Mouse (Mus musculus) hindbrain, embryonic 15.5 days (tissue): Measurements from ENCODE around the gene Mrpl18. TPM values are rescaled to one million over a fixed set of nuclear protein-coding genes. Genes with fewer than 3 reads are reported as not detected.
"Not testable (repeated sequence)": the region's sequence is repeated elsewhere in the genome, so short reads cannot be mapped to it uniquely, and the experiment has no call there.

ENCODE experiments used
- ATAC-seq: fragments of 200-750 bp; cut with Nextera tagmentation; 2 replicates; pipeline ENCODE4 v1.8.0; 2017; ENCODE audit warnings: low read depth, moderate number of reproducible peaks, moderate TSS enrichment; ENCODE audit not compliant: low FRiP score
- H3K27ac ChIP-seq: fragments of 300-500 bp; sonication (generic); replicated peaks from 2 replicates; pipeline ENCODE4 v1.5.1; 2015; ENCODE audit warnings: mild to moderate bottlenecking, inconsistent platforms
- H3K27me3 ChIP-seq: fragments of 300-500 bp; sonication (generic); 2 replicates; pipeline ENCODE4 v1.6.1; 2015; ENCODE audit warnings: control low read depth, inconsistent platforms
- H3K36me3 ChIP-seq: fragments of 300-500 bp; sonication (generic); 2 replicates; pipeline ENCODE4 v1.6.1; 2015; ENCODE audit warnings: control low read depth, inconsistent platforms
- H3K4me1 ChIP-seq: fragments of 300-500 bp; sonication (generic); replicated peaks from 2 replicates; pipeline ENCODE4 v1.6.1; 2015; ENCODE audit warnings: control low read depth, inconsistent platforms
- H3K4me2 ChIP-seq: fragments of 300-500 bp; sonication (generic); 2 replicates; pipeline ENCODE4 v1.6.1; 2015; ENCODE audit warnings: moderate library complexity, mild to moderate bottlenecking, inconsistent platforms
- H3K4me3 ChIP-seq: fragments of 300-500 bp; sonication (generic); 2 replicates; pipeline ENCODE4 v1.5.1; 2015; ENCODE audit warnings: mild to moderate bottlenecking, inconsistent platforms
- H3K9ac ChIP-seq: fragments of 300-500 bp; sonication (generic); 2 replicates; pipeline ENCODE4 v1.6.1; 2015; ENCODE audit warnings: inconsistent platforms
- H3K9me3 ChIP-seq: fragments of 300-500 bp; sonication (generic); 2 replicates; pipeline ENCODE4 v1.6.1; 2016; ENCODE audit warnings: control low read depth, inconsistent platforms
- WGBS: fragments of 180-500 bp; shearing (Covaris S2); methylation state at CpG from one replicate; pipeline ENCODE4 v1.1.7; 2015; 5-methylcytosine and 5-hydroxymethylcytosine counted together
- polyA plus RNA-seq: library from polyadenylated mRNA; unstranded; fragments of >200 nt; fragmentation: Nextera tagmentation; extraction: Ambion mirVana; gene quantifications from 2 replicates; pipeline ENCODE4 v1.2.1, GENCODE M21; 2015

Mrpl18 gene
- polyA plus RNA-seq, 1 experiment from 2014 or later: 118 TPM

- H3K4me2 ChIP-seq: no peak overlapping the region
- H3K4me1 ChIP-seq: 0 out of 2 replicates have a peak, but pooled peaks cover 7% of the 10 kb centered on the region
- H3K9me3 ChIP-seq: no peaks in the 10 kb centered on the region
- WGBS: 39% methylated on average over 2 of the region's 2 CpGs
- H3K4me3 ChIP-seq: no peak overlapping the region
- no peak overlapping the region for H3K9ac ChIP-seq
- H3K27me3 ChIP-seq: no peaks in the 10 kb centered on the region
- H3K27ac ChIP-seq: no peak overlapping the region
- H3K36me3 ChIP-seq: peaks cover 12% of the 10 kb centered on the region
- no peak for ATAC-seq
Measured at GRCm38 (mm10) chr17:12938077-12938476, 21.9 kb upstream of the Mrpl18 start.

GRCm38 (mm10) chr17:12937412-12937970 is 21.3 kb upstream of the Mrpl18 start:
- Histone ChIP-seq H3K9ac (no peak overlapping the region), H3K4me1 (0 out of 2 replicates have a peak, but pooled peaks cover 7% of the 10 kb centered on the region), H3K36me3 (peaks cover 6% of the 10 kb centered on the region), H3K9me3 (no peaks in the 10 kb centered on the region), H3K27me3 (no peaks in the 10 kb centered on the region), H3K27ac (no peak overlapping the region), H3K4me2 (no peak overlapping the region), H3K4me3 (no peak overlapping the region)
- WGBS: 94% methylated on average over 2 of the region's 2 CpGs
- no peak for ATAC-seq

DNA sequence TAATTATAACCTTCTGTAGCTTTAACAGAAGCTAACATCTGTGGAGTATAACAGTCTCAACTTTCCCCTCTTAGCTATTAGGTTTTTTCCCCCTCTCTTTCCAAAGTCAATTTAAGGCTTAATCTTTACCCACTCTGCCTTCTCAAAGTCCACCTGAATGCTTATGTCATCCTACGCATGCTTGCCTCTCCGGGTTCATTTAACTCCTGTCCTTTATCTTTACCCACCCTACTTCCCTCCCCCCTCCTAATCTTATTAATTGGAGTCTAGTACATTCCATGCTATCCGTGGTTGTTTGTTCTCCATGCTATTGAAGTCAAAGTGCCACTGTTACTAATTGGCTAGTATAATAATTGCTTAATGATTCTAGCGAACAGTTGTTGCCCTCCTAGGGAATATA is 19.6 kb upstream of the Mrpl18 start:
- H3K4me2 ChIP-seq: no peak overlapping the region
- H3K27me3 ChIP-seq: no peaks in the 10 kb centered on the region
- no peaks in the 10 kb centered on the region for H3K9me3 ChIP-seq
- H3K4me1 ChIP-seq: 0 out of 2 replicates have a peak, but pooled peaks cover 7% of the 10 kb centered on the region
- no peak overlapping the region for H3K4me3 ChIP-seq
- 68% methylated on average over 4 of the region's 4 CpGs for WGBS
- H3K9ac ChIP-seq: no peak overlapping the region
- no peak overlapping the region for H3K27ac ChIP-seq
- H3K36me3 ChIP-seq: no peaks in the 10 kb centered on the region
- ATAC-seq: no peak

DNA sequence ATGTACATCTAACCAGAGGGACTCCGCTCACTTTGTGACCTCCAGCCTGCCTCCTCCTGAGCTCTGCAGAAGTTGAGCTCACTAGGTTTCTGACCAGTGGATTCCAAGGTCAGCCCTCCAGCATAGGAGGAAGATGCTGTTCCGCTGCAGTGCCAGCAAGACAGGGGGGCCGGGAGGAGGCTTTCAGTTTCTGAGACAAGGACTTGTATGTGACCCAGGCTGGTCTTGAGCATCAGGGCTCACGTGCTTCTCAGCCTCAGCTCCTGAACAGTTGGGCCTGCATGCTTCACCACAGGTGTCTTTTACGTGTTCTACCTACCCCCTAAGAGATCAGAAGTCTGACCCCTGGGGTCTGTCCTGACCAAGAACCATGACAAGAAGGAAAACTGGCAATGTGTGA is 15.4 kb upstream of the Mrpl18 start:
- H3K36me3 ChIP-seq, ATAC-seq, H3K4me3 ChIP-seq, H3K4me1 ChIP-seq, H3K27me3 ChIP-seq, H3K9ac ChIP-seq, H3K9me3 ChIP-seq, H3K27ac ChIP-seq, H3K4me2 ChIP-seq: not testable (repeated sequence)
- WGBS: 85% methylated on average over 5 of the region's 5 CpGs

- H3K4me3 ChIP-seq: no peak overlapping the region
- no peak overlapping the region for H3K27ac ChIP-seq
- no peaks in the 10 kb centered on the region for H3K27me3 ChIP-seq
- H3K9me3 ChIP-seq: no peaks in the 10 kb centered on the region
- 90% methylated on average over 8 of the region's 8 CpGs for WGBS
- H3K4me2 ChIP-seq: no peak overlapping the region
- H3K36me3 ChIP-seq: peaks cover 55% of the 10 kb centered on the region
- no peak for ATAC-seq
- H3K4me1 ChIP-seq: no peaks in the 10 kb centered on the region
- H3K9ac ChIP-seq: no peak overlapping the region
Measured at GRCm38 (mm10) chr17:12925703-12926180, 9.6 kb upstream of the Mrpl18 start.

DNA sequence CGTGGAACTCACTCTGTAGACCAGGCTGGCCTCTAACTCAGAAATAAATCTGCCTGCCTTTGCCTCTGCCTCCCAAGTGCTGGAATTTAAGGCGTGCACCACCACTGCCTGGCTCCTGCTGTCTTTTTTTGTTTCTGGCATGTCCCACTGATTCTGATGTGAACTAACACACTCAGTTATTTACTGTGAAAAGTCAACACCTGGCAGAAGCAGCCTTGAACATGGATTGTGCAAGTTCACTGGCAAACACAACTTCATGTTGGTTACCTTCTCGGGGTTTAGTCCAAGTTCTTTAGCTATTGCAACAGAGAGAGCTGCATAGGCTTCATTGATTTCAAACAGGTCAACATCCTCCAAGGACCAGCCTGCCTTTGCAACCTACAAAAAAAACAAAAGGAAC is 8.9 kb upstream of the Mrpl18 start:
- H3K36me3 ChIP-seq: peaks cover 62% of the 10 kb centered on the region
- ATAC-seq: no peak
- no peak overlapping the region for H3K9ac ChIP-seq
- H3K27me3 ChIP-seq: no peaks in the 10 kb centered on the region
- H3K4me2 ChIP-seq: no peak overlapping the region
- no peaks in the 10 kb centered on the region for H3K9me3 ChIP-seq
- no peak overlapping the region for H3K4me3 ChIP-seq
- no peaks in the 10 kb centered on the region for H3K4me1 ChIP-seq
- 92% methylated on average over 3 of the region's 3 CpGs for WGBS
- no peak overlapping the region for H3K27ac ChIP-seq

- Histone ChIP-seq H3K4me3 (no peak overlapping the region), H3K27ac (no peak overlapping the region), H3K27me3 (no peaks in the 10 kb centered on the region), H3K4me2 (no peak overlapping the region), H3K9ac (no peak overlapping the region), H3K9me3 (no peaks in the 10 kb centered on the region), H3K4me1 (peaks cover 10% of the 10 kb centered on the region), H3K36me3 (peaks cover 69% of the 10 kb centered on the region)
- WGBS: 95% methylated on average over 1 of the region's 1 CpGs
- no peak for ATAC-seq
Measured at GRCm38 (mm10) chr17:12921073-12921472, 4.9 kb upstream of the Mrpl18 start.

GRCm38 (mm10) chr17:12916588-12917380 is 639 bp upstream of the Mrpl18 start:
- Histone ChIP-seq H3K27ac (peak overlapping the region; percentile 89), H3K27me3 (no peaks in the 10 kb centered on the region), H3K36me3 (peaks cover 50% of the 10 kb centered on the region), H3K9ac (peak overlapping the region; percentile 87), H3K4me2 (peak overlapping the region; percentile 92), H3K4me1 (peaks cover 17% of the 10 kb centered on the region), H3K9me3 (no peaks in the 10 kb centered on the region), H3K4me3 (peak overlapping the region; percentile 81)
- WGBS: under 1% methylated on average over 40 of the region's 40 CpGs
- peak; percentile 50 for ATAC-seq

DNA sequence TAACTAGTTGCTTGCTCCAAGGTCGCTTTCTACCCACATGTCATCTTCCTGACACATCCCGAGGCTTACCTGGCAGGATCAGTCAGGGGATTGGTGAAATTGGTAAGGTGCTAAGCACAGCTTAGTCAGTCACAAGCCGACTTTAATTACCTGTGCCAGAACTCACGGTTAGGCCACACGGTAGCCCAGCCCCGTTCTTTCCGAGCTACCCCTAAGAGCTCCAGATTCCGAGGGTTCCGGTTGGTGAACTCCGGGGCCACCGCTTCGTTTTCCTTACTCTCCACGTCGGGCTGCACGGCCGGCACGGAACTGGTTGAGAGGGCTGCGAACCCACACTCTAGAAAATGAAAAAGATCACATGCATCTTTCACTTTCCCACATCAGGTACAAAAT is 661 bp downstream of the Mrpl18 start, which contains the start of gene Tcp1:
TSS of gene Tcp1 (plus strand) at position 214 of the 393 bp plus-strand sequence.
- no peaks in the 10 kb centered on the region for H3K9me3 ChIP-seq
- WGBS: 2% methylated on average over 18 of the region's 18 CpGs
- H3K27ac ChIP-seq: peak within 1 kb of the TSS; percentile 89
- H3K9ac ChIP-seq: peak within 1 kb of the TSS; percentile 87
- H3K4me2 ChIP-seq: peak within 1 kb of the TSS; percentile 92
- peak within 1 kb of the TSS; percentile 81 for H3K4me3 ChIP-seq
- H3K36me3 ChIP-seq: peaks cover 51% of the 10 kb centered on the region
- H3K4me1 ChIP-seq: peaks cover 17% of the 10 kb centered on the region
- no peaks in the 10 kb centered on the region for H3K27me3 ChIP-seq
- no peak for ATAC-seq

GRCm38 (mm10) chr17:12910391-12910790 is 5.8 kb downstream of the Mrpl18 start:
- WGBS: 92% methylated on average over 8 of the region's 8 CpGs
- H3K9ac ChIP-seq: no peak overlapping the region
- peaks cover 46% of the 10 kb centered on the region for H3K36me3 ChIP-seq
- peaks cover 7% of the 10 kb centered on the region for H3K4me1 ChIP-seq
- no peak overlapping the region for H3K4me3 ChIP-seq
- no peak overlapping the region for H3K27ac ChIP-seq
- no peak for ATAC-seq
- no peaks in the 10 kb centered on the region for H3K27me3 ChIP-seq
- no peak overlapping the region for H3K4me2 ChIP-seq
- H3K9me3 ChIP-seq: no peaks in the 10 kb centered on the region

DNA sequence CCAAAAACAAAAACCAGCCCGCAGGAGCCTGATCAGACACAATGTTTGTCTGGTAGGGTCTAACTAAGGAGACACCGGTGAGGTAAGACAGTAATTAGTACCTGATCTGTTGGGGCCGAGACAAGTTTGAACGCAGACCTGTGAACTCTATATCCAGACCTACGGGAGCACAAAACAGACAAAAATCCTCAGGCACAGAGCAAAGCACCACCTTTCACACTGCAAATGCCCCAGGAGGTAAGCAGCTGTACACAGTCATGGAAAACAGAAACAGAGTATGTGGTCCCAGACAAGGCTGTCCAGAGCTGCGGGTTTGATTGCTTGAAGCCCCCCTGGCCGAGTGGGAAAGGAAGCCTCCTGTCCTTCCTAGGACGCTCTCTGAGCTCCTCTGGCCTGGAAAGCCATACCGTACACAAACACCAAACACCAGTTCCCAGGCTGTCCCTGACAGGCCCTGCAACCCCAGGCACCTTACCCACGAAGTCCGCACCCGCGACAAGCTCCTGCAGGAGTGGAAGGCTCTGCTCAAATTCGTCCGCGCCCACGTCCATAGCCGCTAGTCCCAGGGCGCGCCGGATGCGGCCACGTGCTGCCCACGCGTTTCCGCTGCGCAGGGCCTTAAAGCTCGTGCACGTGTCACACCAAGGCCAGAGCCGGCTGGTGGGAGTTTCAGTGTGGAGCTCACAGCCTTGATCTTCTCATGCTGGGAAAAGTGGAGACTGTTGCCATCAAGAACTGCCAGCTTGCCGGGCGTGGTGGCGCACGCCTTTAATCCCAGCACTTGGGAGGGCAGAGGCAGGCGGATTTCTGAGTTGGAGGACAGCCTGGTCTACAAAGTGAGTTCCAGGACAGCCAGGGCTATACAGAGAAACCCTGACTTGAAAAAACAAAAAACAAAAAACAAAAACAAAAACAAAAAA is 6.5 kb downstream of the Mrpl18 start, which contains the start of gene Pnldc1:
TSS of gene Pnldc1 (minus strand) at position 870 of the 920 bp plus-strand sequence.
- no peak within 1 kb of the TSS for H3K9ac ChIP-seq
- ATAC-seq: no peak
- peaks cover under 1% of the 10 kb centered on the region; the same call in 1 of the 2 replicates for H3K4me1 ChIP-seq
- no peak within 1 kb of the TSS for H3K4me2 ChIP-seq
- H3K36me3 ChIP-seq: peaks cover 50% of the 10 kb centered on the region
- no peaks in the 10 kb centered on the region for H3K9me3 ChIP-seq
- no peaks in the 10 kb centered on the region for H3K27me3 ChIP-seq
- H3K4me3 ChIP-seq: no peak within 1 kb of the TSS
- no peak within 1 kb of the TSS for H3K27ac ChIP-seq
- WGBS: 82% methylated on average over 35 of the region's 35 CpGs
